Mouse (Mus musculus): ENCODE measurements around the gene Gm9611. TPM values are rescaled to one million over a fixed set of nuclear protein-coding genes. Genes with fewer than 3 reads are reported as not detected.
"Not testable (repeated sequence)": the region's sequence is repeated elsewhere in the genome, so short reads cannot be mapped to it uniquely, and the experiment has no call there.

Gm9611 gene
- polyA plus RNA-seq (2012; rRNA removed), result not detected in 2 replicates

- not testable (repeated sequence) for DNase-seq (ENCODE audit: low read depth)
These were observed at the start of gene Gm9611 for GRCm38 (mm10) chr14:42297258-42297657. Gene Gm9611, minus strand, starts transcription at chr14:42297358.

GRCm38 (mm10) chr14:42309910-42310309 is 12.8 kb upstream of the Gm9611 start, which contains the start of gene Gm7995:
Gene Gm7995, plus strand, starts transcription at chr14:42310210.
- not testable (repeated sequence) for DNase-seq (ENCODE audit: low read depth)

DNA sequence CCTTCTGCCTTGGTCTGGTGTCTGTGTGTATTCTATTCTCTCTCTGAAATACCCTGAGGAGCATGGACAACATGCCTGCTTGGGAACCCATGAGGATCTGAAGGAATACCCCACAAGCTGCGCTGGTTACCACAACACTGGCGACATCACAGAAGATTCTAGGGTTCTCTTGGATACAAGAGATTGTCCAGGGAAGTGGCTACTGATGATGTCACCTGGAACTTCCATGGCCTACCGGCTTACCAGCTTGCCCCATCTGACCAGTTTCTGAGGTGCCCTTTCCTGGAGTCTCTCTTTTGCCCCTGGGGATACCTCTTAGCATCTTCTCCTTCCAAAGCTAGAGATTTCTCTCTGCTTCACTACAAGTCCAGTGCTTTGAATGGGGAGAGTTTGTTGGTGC is 37.2 kb downstream of the Gm9611 start, which contains the start of gene Gm17026:
Gene Gm17026, minus strand, starts transcription at position 101 of the 400 bp plus-strand sequence.
- not testable (repeated sequence) for DNase-seq (ENCODE audit: low read depth)

Other genes starting within 250 kb of the Gm9611 start
- not detected in 2 replicates for gene Gm7951, start 180.0 kb downstream of the Gm9611 start, polyA plus RNA-seq (2012; rRNA removed)
- not detected in 2 replicates for gene Gm17027, start 134.7 kb downstream of the Gm9611 start, polyA plus RNA-seq (2012; rRNA removed)
- not detected in 2 replicates for gene Gm3573, start 106.6 kb downstream of the Gm9611 start, polyA plus RNA-seq (2012; rRNA removed)
- not detected in 2 replicates for gene Gm17026, start 37.3 kb downstream of the Gm9611 start, polyA plus RNA-seq (2012; rRNA removed)
- gene Gm7995, start 12.9 kb upstream of the Gm9611 start, polyA plus RNA-seq (2012; rRNA removed), result not detected in 2 replicates
- gene Gm8005, start 142.3 kb upstream of the Gm9611 start, polyA plus RNA-seq (2012; rRNA removed), result not detected in 2 replicates
- gene Gm8011, start 166.5 kb upstream of the Gm9611 start, polyA plus RNA-seq (2012; rRNA removed), result not detected in 2 replicates
- gene Gm8020, start 205.0 kb upstream of the Gm9611 start, polyA plus RNA-seq (2012; rRNA removed), result not detected in 2 replicates
- not detected in 2 replicates for gene Gm8024, start 226.9 kb upstream of the Gm9611 start, polyA plus RNA-seq (2012; rRNA removed)

Data from gonadal fat pad, adult 2 months (tissue).